Mouse (Mus musculus) midbrain, embryonic 12.5 days (tissue): Measurements from ENCODE around the gene Zfp598. TPM values are rescaled to one million over a fixed set of nuclear protein-coding genes. Genes with fewer than 3 reads are reported as not detected.

Experiments
- ATAC-seq: fragments of 200-750 bp; cut with Nextera tagmentation; 2 replicates; pipeline ENCODE4 v1.8.0; 2017; ENCODE audit warnings: low read depth, moderate TSS enrichment, moderate library complexity; ENCODE audit not compliant: low FRiP score
- H3K27ac ChIP-seq: fragments of 300-500 bp; sonication (generic); replicated peaks from 2 replicates; pipeline ENCODE4 v1.5.1; 2016; ENCODE audit warnings: mild to moderate bottlenecking
- H3K27me3 ChIP-seq: fragments of 300-500 bp; sonication (generic); 2 replicates; pipeline ENCODE4 v1.6.1; 2016; ENCODE audit warnings: mild to moderate bottlenecking
- H3K36me3 ChIP-seq: fragments of 300-500 bp; sonication (generic); 2 replicates; pipeline ENCODE4 v1.6.1; 2016
- H3K4me1 ChIP-seq: fragments of 300-500 bp; sonication (generic); 2 replicates; pipeline ENCODE4 v1.6.1; 2016
- H3K4me2 ChIP-seq: fragments of 300-500 bp; sonication (generic); replicated peaks from 2 replicates; pipeline ENCODE4 v1.6.1; 2016; ENCODE audit warnings: mild to moderate bottlenecking, moderate library complexity
- H3K4me3 ChIP-seq: fragments of 300-500 bp; sonication (generic); 2 replicates; pipeline ENCODE4 v1.5.1; 2016; ENCODE audit warnings: mild to moderate bottlenecking
- H3K9ac ChIP-seq: fragments of 300-500 bp; sonication (generic); replicated peaks from 2 replicates; pipeline ENCODE4 v1.6.1; 2016; ENCODE audit warnings: mild to moderate bottlenecking, moderate library complexity
- H3K9me3 ChIP-seq: fragments of 300-500 bp; sonication (generic); 2 replicates; pipeline ENCODE4 v1.6.1; 2016; ENCODE audit warnings: mild to moderate bottlenecking
- WGBS: fragments of 180-500 bp; shearing (Covaris S2); methylation state at CpG from one replicate; pipeline ENCODE4 v1.1.7; 2016; 5-methylcytosine and 5-hydroxymethylcytosine counted together
- polyA plus RNA-seq: library from polyadenylated mRNA; unstranded; fragments of >200 nt; fragmentation: Nextera tagmentation; extraction: Ambion mirVana; gene quantifications from 2 replicates; pipeline ENCODE4 v1.2.1, GENCODE M21; 2016

Gene Zfp598
- polyA plus RNA-seq, 1 experiment from 2014 or later, result 23.5 TPM

DNA sequence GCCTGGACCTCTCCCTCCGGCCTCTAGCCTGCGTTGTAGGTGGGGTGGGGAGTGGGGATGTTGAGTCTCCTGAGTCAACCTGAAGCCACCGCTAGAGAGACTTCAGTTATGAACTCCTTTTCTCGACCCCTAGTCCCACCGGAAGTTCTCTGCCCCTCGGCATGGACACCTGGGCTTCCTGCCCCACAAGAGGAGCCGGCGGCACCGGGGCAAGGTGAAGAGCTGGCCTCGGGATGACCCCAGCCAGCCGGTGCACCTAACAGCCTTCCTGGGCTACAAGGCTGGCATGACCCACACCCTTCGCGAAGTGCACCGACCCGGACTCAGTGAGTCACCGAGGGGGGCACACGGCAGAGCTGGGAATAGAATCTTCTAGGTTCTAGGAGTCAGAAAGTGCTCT is 58.7 kb downstream of the Zfp598 start:
- Histone ChIP-seq H3K27me3 (peaks cover 17% of the 10 kb centered on the region), H3K4me2 (no peak overlapping the region), H3K9me3 (no peaks in the 10 kb centered on the region), H3K27ac (no peak overlapping the region), H3K4me3 (no peak overlapping the region), H3K36me3 (no peaks in the 10 kb centered on the region), H3K4me1 (peaks cover 5% of the 10 kb centered on the region), H3K9ac (no peak overlapping the region)
- no peak for ATAC-seq
- 79% methylated on average over 17 of the region's 17 CpGs for WGBS

DNA sequence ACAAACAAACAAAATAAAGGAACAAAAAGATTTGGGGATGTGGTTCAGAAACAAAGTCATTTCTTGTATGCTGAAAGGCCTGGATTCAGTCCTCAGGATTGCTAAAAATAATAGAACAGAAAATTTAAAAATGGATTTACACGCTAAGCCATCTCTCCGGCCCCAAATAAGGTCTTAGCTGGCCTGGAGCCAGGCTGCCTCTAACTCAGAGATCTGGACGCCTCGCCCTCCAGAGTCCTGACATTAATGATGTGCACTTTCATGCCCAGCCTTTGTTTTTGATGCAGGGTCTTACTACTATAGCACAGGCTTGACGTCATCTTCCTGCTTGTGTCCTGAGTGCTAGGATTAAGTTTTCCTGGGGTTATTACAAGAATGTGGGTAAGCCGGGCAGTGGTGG is 59.6 kb downstream of the Zfp598 start:
- 89% methylated on average over 6 of the region's 6 CpGs for WGBS
- Histone ChIP-seq H3K9me3 (no peaks in the 10 kb centered on the region), H3K27me3 (peaks cover 17% of the 10 kb centered on the region), H3K4me1 (no peaks in the 10 kb centered on the region), H3K36me3 (no peaks in the 10 kb centered on the region), H3K4me3 (no peak overlapping the region), H3K4me2 (no peak overlapping the region), H3K9ac (no peak overlapping the region), H3K27ac (no peak overlapping the region)
- no peak for ATAC-seq

- Histone ChIP-seq H3K36me3 (no peaks in the 10 kb centered on the region), H3K9me3 (no peaks in the 10 kb centered on the region), H3K4me3 (no peak overlapping the region), H3K4me2 (no peak overlapping the region), H3K9ac (no peak overlapping the region), H3K4me1 (peaks cover 1% of the 10 kb centered on the region), H3K27ac (no peak overlapping the region), H3K27me3 (peaks cover 17% of the 10 kb centered on the region)
- 84% methylated on average over 14 of the region's 14 CpGs for WGBS
- ATAC-seq, result no peak
These were observed 61.3 kb downstream of the Zfp598 start for GRCm38 (mm10) chr17:24730787-24731186.

Other genes starting within 250 kb of the Zfp598 start
- 53.7 and 68.0 TPM in 2 replicates for gene Eci1, start 243.0 kb upstream of the Zfp598 start, polyA plus RNA-seq
- gene Dnase1l2, start 226.6 kb upstream of the Zfp598 start, polyA plus RNA-seq, result 5.3 and 5.5 TPM in 2 replicates
- gene E4f1, start 199.4 kb upstream of the Zfp598 start, polyA plus RNA-seq, result 36.5 and 41.9 TPM in 2 replicates
- gene Pgp, start 199.3 kb upstream of the Zfp598 start, polyA plus RNA-seq, result 60.0 TPM in 2 replicates
- gene Bricd5, start 195.8 kb upstream of the Zfp598 start, polyA plus RNA-seq, result 0.34 TPM in 1 of 2 replicates, not detected in the other
- 37.0 TPM in 2 replicates for gene Mlst8, start 190.6 kb upstream of the Zfp598 start, polyA plus RNA-seq
- 20.2 and 23.0 TPM in 2 replicates for gene Caskin1, start 181.1 kb upstream of the Zfp598 start, polyA plus RNA-seq
- gene Traf7, start 141.7 kb upstream of the Zfp598 start, polyA plus RNA-seq, result 92.4 and 94.9 TPM in 2 replicates
- gene Rab26, start 135.5 kb upstream of the Zfp598 start, polyA plus RNA-seq, result 1.9 and 2.2 TPM in 2 replicates
- gene Pkd1, start 119.9 kb upstream of the Zfp598 start, polyA plus RNA-seq, result 25.1 and 27.1 TPM in 2 replicates
- gene Tsc2, start 37.1 kb upstream of the Zfp598 start, polyA plus RNA-seq, result 82.2 and 89.6 TPM in 2 replicates
- 14.3 and 14.9 TPM in 2 replicates for gene Nthl1, start 37.0 kb upstream of the Zfp598 start, polyA plus RNA-seq
- gene Slc9a3r2, start 19.4 kb upstream of the Zfp598 start, polyA plus RNA-seq, result 26.4 and 33.8 TPM in 2 replicates
- not detected in 2 replicates for gene Npw, start 11.2 kb upstream of the Zfp598 start, polyA plus RNA-seq
- gene Syngr3, start 20.3 kb downstream of the Zfp598 start, polyA plus RNA-seq, result 27.6 and 31.7 TPM in 2 replicates
- gene Gfer, start 26.5 kb downstream of the Zfp598 start, polyA plus RNA-seq, result 43.9 and 48.4 TPM in 2 replicates
- 1.7 and 2.2 TPM in 2 replicates for gene Noxo1, start 26.5 kb downstream of the Zfp598 start, polyA plus RNA-seq
- 86.8 and 97.6 TPM in 2 replicates for gene Tbl3, start 38.0 kb downstream of the Zfp598 start, polyA plus RNA-seq
- 0.24 TPM in 1 of 2 replicates, not detected in the other for gene Rnf151, start 48.4 kb downstream of the Zfp598 start, polyA plus RNA-seq
- 892 and 929 TPM in 2 replicates for gene Rps2, start 48.4 kb downstream of the Zfp598 start, polyA plus RNA-seq
- 201 and 205 TPM in 2 replicates for gene Ndufb10, start 54.8 kb downstream of the Zfp598 start, polyA plus RNA-seq
- not detected in 2 replicates for gene Rpl3l, start 58.1 kb downstream of the Zfp598 start, polyA plus RNA-seq
- 18.4 and 20.8 TPM in 2 replicates for gene Msrb1, start 67.0 kb downstream of the Zfp598 start, polyA plus RNA-seq
- gene Hs3st6, start 83.3 kb downstream of the Zfp598 start, polyA plus RNA-seq, result 0.41 and 0.63 TPM in 2 replicates
- gene Meiob, start 134.6 kb downstream of the Zfp598 start, polyA plus RNA-seq, result not detected in 2 replicates
- gene Hagh, start 170.5 kb downstream of the Zfp598 start, polyA plus RNA-seq, result 29.4 and 31.2 TPM in 2 replicates
- gene Fahd1, start 180.7 kb downstream of the Zfp598 start, polyA plus RNA-seq, result 18.1 and 20.5 TPM in 2 replicates
- gene Igfals, start 196.3 kb downstream of the Zfp598 start, polyA plus RNA-seq, result 0.17 and 0.27 TPM in 2 replicates
- gene Nubp2, start 216.7 kb downstream of the Zfp598 start, polyA plus RNA-seq, result 64.0 and 70.3 TPM in 2 replicates
- 52.8 and 52.9 TPM in 2 replicates for gene Spsb3, start 217.0 kb downstream of the Zfp598 start, polyA plus RNA-seq
- 42.6 and 43.6 TPM in 2 replicates for gene Eme2, start 225.4 kb downstream of the Zfp598 start, polyA plus RNA-seq
- 88.0 and 89.8 TPM in 2 replicates for gene Mrps34, start 225.4 kb downstream of the Zfp598 start, polyA plus RNA-seq
- 43.2 and 54.2 TPM in 2 replicates for gene Nme3, start 226.8 kb downstream of the Zfp598 start, polyA plus RNA-seq